Mouse (Mus musculus) neural tube, embryonic 12.5 days (tissue): ENCODE data around the gene Pdzd7. TPM values are rescaled to one million over a fixed set of nuclear protein-coding genes. Genes with fewer than 3 reads are reported as not detected.

Source experiments
- ATAC-seq: fragments of 200-750 bp; cut with Nextera tagmentation; 2 replicates; pipeline ENCODE4 v1.8.0; 2017; ENCODE audit warnings: low read depth, mild to moderate bottlenecking, moderate TSS enrichment, moderate library complexity; ENCODE audit not compliant: low FRiP score
- H3K27ac ChIP-seq: fragments of 300-500 bp; sonication (generic); 2 replicates; pipeline ENCODE4 v1.5.1; 2016
- H3K27me3 ChIP-seq: fragments of 300-500 bp; sonication (generic); replicated peaks from 2 replicates; pipeline ENCODE4 v1.6.1; 2016; ENCODE audit warnings: mild to moderate bottlenecking
- H3K36me3 ChIP-seq: fragments of 300-500 bp; sonication (generic); 2 replicates; pipeline ENCODE4 v1.6.1; 2016; ENCODE audit warnings: mild to moderate bottlenecking
- H3K4me1 ChIP-seq: fragments of 300-500 bp; sonication (generic); 2 replicates; pipeline ENCODE4 v1.6.1; 2016
- H3K4me2 ChIP-seq: fragments of 300-500 bp; sonication (generic); replicated peaks from 2 replicates; pipeline ENCODE4 v1.6.1; 2016; ENCODE audit warnings: mild to moderate bottlenecking
- H3K4me3 ChIP-seq: fragments of 300-500 bp; sonication (generic); 2 replicates; pipeline ENCODE4 v1.5.1; 2016
- H3K9ac ChIP-seq: fragments of 300-500 bp; sonication (generic); 2 replicates; pipeline ENCODE4 v1.6.1; 2016; ENCODE audit warnings: mild to moderate bottlenecking
- H3K9me3 ChIP-seq: fragments of 300-500 bp; sonication (generic); 2 replicates; pipeline ENCODE4 v1.6.1; 2016; ENCODE audit warnings: mild to moderate bottlenecking
- WGBS: fragments of 180-500 bp; shearing (Covaris S2); methylation state at CpG from one replicate; pipeline ENCODE4 v1.1.7; 2016; 5-methylcytosine and 5-hydroxymethylcytosine counted together
- polyA plus RNA-seq: library from polyadenylated mRNA; unstranded; fragments of >200 nt; fragmentation: Nextera tagmentation; extraction: Ambion mirVana; gene quantifications from 2 replicates; pipeline ENCODE4 v1.2.1, GENCODE M21; 2016

Pdzd7 gene
- polyA plus RNA-seq, 1 experiment from 2014 or later: 0.63 TPM

GRCm38 (mm10) chr19:45024775-45025174, 20.7 kb downstream of the Pdzd7 start:
- no peaks in the 10 kb centered on the region for H3K9me3 ChIP-seq
- ATAC-seq: no peak
- H3K4me1 ChIP-seq: peaks cover 27% of the 10 kb centered on the region
- whole genome bisulfite sequencing: 90% methylated on average over 20 of the region's 20 CpGs
- H3K4me2 ChIP-seq: no peak overlapping the region
- H3K9ac ChIP-seq: no peak overlapping the region
- H3K4me3 ChIP-seq: no peak overlapping the region
- H3K36me3 ChIP-seq: peaks cover 61% of the 10 kb centered on the region
- H3K27ac ChIP-seq: no peak overlapping the region
- H3K27me3 ChIP-seq: no peaks in the 10 kb centered on the region

GRCm38 (mm10) chr19:45023993-45024392, 21.5 kb downstream of the Pdzd7 start:
- H3K27ac ChIP-seq: no peak overlapping the region
- H3K27me3 ChIP-seq: no peaks in the 10 kb centered on the region
- H3K4me2 ChIP-seq: no peak overlapping the region
- peaks cover 61% of the 10 kb centered on the region for H3K36me3 ChIP-seq
- 83% methylated on average over 11 of the region's 11 CpGs for WGBS
- H3K4me1 ChIP-seq: peaks cover 34% of the 10 kb centered on the region
- ATAC-seq: no peak
- no peaks in the 10 kb centered on the region for H3K9me3 ChIP-seq
- no peak overlapping the region for H3K4me3 ChIP-seq
- H3K9ac ChIP-seq: 0 out of 2 replicates have a peak overlapping the region, but pooled peaks have one; percentile 29

- no peak overlapping the region for H3K27ac ChIP-seq
- H3K36me3 ChIP-seq: peaks cover 42% of the 10 kb centered on the region
- H3K4me2 ChIP-seq: peak overlapping the region; percentile 25; the same call in 1 of the 2 replicates
- ATAC-seq: no peak
- H3K9ac ChIP-seq: no peak overlapping the region
- no peaks in the 10 kb centered on the region for H3K9me3 ChIP-seq
- peaks cover 46% of the 10 kb centered on the region for H3K4me1 ChIP-seq
- whole genome bisulfite sequencing: 91% methylated on average over 15 of the region's 15 CpGs
- no peaks in the 10 kb centered on the region for H3K27me3 ChIP-seq
- no peak overlapping the region for H3K4me3 ChIP-seq
These were observed 24.2 kb downstream of the Pdzd7 start for GRCm38 (mm10) chr19:45021362-45021761.

GRCm38 (mm10) chr19:45020348-45020747, 25.2 kb downstream of the Pdzd7 start:
- H3K36me3 ChIP-seq: peaks cover 32% of the 10 kb centered on the region
- H3K4me1 ChIP-seq: peaks cover 56% of the 10 kb centered on the region
- H3K27ac ChIP-seq: no peak overlapping the region
- WGBS: 69% methylated on average over 6 of the region's 6 CpGs
- no peak overlapping the region for H3K4me3 ChIP-seq
- H3K4me2 ChIP-seq: peak overlapping the region; percentile 33
- no peaks in the 10 kb centered on the region for H3K27me3 ChIP-seq
- ATAC-seq: no peak
- no peaks in the 10 kb centered on the region for H3K9me3 ChIP-seq
- no peak overlapping the region for H3K9ac ChIP-seq

GRCm38 (mm10) chr19:45018351-45018831, 27.1 kb downstream of the Pdzd7 start:
- H3K4me2 ChIP-seq: peak overlapping the region; percentile 85
- peak; percentile 5 for ATAC-seq
- peak overlapping the region; percentile 86 for H3K9ac ChIP-seq
- no peaks in the 10 kb centered on the region for H3K9me3 ChIP-seq
- peaks cover 75% of the 10 kb centered on the region for H3K4me1 ChIP-seq
- no peaks in the 10 kb centered on the region for H3K27me3 ChIP-seq
- WGBS: 2% methylated on average over 11 of the region's 13 CpGs
- H3K4me3 ChIP-seq: peak overlapping the region; percentile 69
- peak overlapping the region; percentile 96 for H3K27ac ChIP-seq
- H3K36me3 ChIP-seq: peaks cover 16% of the 10 kb centered on the region

- Histone ChIP-seq H3K4me1 (peaks cover 75% of the 10 kb centered on the region), H3K4me3 (peak overlapping the region; percentile 69), H3K9ac (peak overlapping the region; percentile 86), H3K36me3 (peaks cover 14% of the 10 kb centered on the region), H3K9me3 (no peaks in the 10 kb centered on the region), H3K27ac (peak overlapping the region; percentile 96), H3K4me2 (peak overlapping the region; percentile 85), H3K27me3 (no peaks in the 10 kb centered on the region)
- WGBS: under 1% methylated on average over 46 of the region's 48 CpGs
- ATAC-seq: peak; percentile 67
These were observed 27.6 kb downstream of the Pdzd7 start for GRCm38 (mm10) chr19:45017909-45018308.

- Histone ChIP-seq H3K36me3 (peaks cover 9% of the 10 kb centered on the region), H3K4me2 (peak overlapping the region; percentile 85), H3K27me3 (no peaks in the 10 kb centered on the region), H3K9ac (peak overlapping the region; percentile 86), H3K9me3 (no peaks in the 10 kb centered on the region), H3K27ac (peak overlapping the region; percentile 96), H3K4me3 (peak overlapping the region; percentile 69), H3K4me1 (peaks cover 77% of the 10 kb centered on the region)
- 0% methylated on average over 24 of the region's 27 CpGs for WGBS
- ATAC-seq: peak; percentile 56
These were observed 28.2 kb downstream of the Pdzd7 start for GRCm38 (mm10) chr19:45017216-45017771.

GRCm38 (mm10) chr19:45016341-45017215, 28.9 kb downstream of the Pdzd7 start:
- Histone ChIP-seq H3K9ac (peak overlapping the region; percentile 86), H3K27me3 (no peaks in the 10 kb centered on the region), H3K27ac (peak overlapping the region; percentile 96), H3K4me2 (peak overlapping the region; percentile 85), H3K4me1 (peaks cover 77% of the 10 kb centered on the region), H3K4me3 (peak overlapping the region; percentile 69), H3K9me3 (no peaks in the 10 kb centered on the region), H3K36me3 (peaks cover 11% of the 10 kb centered on the region)
- under 1% methylated on average over 18 of the region's 18 CpGs for WGBS
- ATAC-seq: peak; percentile 35

- Histone ChIP-seq H3K4me1 (peaks cover 68% of the 10 kb centered on the region), H3K36me3 (peaks cover 16% of the 10 kb centered on the region), H3K27ac (peak overlapping the region; percentile 96; the same call in 1 of the 2 replicates), H3K9ac (peak overlapping the region; percentile 86), H3K4me2 (peak overlapping the region; percentile 85), H3K9me3 (no peaks in the 10 kb centered on the region), H3K4me3 (peak overlapping the region; percentile 69), H3K27me3 (no peaks in the 10 kb centered on the region)
- 0% methylated on average over 34 of the region's 34 CpGs for WGBS
- 0 out of 2 replicates have a peak, but pooled peaks have one; percentile 7 for ATAC-seq
These were observed 29.8 kb downstream of the Pdzd7 start for GRCm38 (mm10) chr19:45015518-45016281.

- Histone ChIP-seq H3K4me2 (peak overlapping the region; percentile 85), H3K4me1 (peaks cover 61% of the 10 kb centered on the region), H3K9me3 (no peaks in the 10 kb centered on the region), H3K27ac (0 out of 2 replicates have a peak overlapping the region, but pooled peaks have one; percentile 5), H3K36me3 (peaks cover 23% of the 10 kb centered on the region), H3K27me3 (no peaks in the 10 kb centered on the region), H3K4me3 (peak overlapping the region; percentile 69), H3K9ac (peak overlapping the region; percentile 86)
- under 1% methylated on average over 25 of the region's 25 CpGs for WGBS
- no peak for ATAC-seq
These were observed 30.5 kb downstream of the Pdzd7 start for GRCm38 (mm10) chr19:45014981-45015402.

- Histone ChIP-seq H3K4me2 (peak within 1 kb of the TSS; percentile 85), H3K9me3 (no peaks in the 10 kb centered on the region), H3K36me3 (peaks cover 26% of the 10 kb centered on the region), H3K4me1 (peaks cover 56% of the 10 kb centered on the region), H3K27me3 (no peaks in the 10 kb centered on the region), H3K9ac (peak within 1 kb of the TSS; percentile 86), H3K4me3 (peak within 1 kb of the TSS; percentile 69), H3K27ac (0 out of 2 replicates have a peak within 1 kb of the TSS, but pooled peaks have one; percentile 5)
- 7% methylated on average over 10 of the region's 10 CpGs for WGBS
- no peak for ATAC-seq
These were observed 31.1 kb downstream of the Pdzd7 start, which contains the start of gene Lzts2 for GRCm38 (mm10) chr19:45014335-45014971. Gene Lzts2 (plus strand): TSS chr19:45014414.
